Mouse (Mus musculus) midbrain, postnatal 0 days (tissue): ENCODE data around the gene Bcorl1. TPM values are rescaled to one million over a fixed set of nuclear protein-coding genes. Genes with fewer than 3 reads are reported as not detected.
"Not testable (repeated sequence)": the region's sequence is repeated elsewhere in the genome, so short reads cannot be mapped to it uniquely, and the experiment has no call there.

Experiments
- ATAC-seq: fragments of 200-750 bp; cut with Nextera tagmentation; 2 replicates; pipeline ENCODE4 v1.8.0; 2017; ENCODE audit warnings: moderate number of reproducible peaks, mild to moderate bottlenecking, moderate TSS enrichment, moderate library complexity; ENCODE audit not compliant: low FRiP score
- DNase-seq: peaks from one replicate; pipeline ENCODE4 v3.0.0-alpha.2; 2015; ENCODE audit warnings: low spot score
- H3K27ac ChIP-seq: fragments of 300-500 bp; sonication (generic); 2 replicates; pipeline ENCODE4 v1.5.1; 2014; ENCODE audit warnings: low read depth, mild to moderate bottlenecking, low read length, mixed read lengths
- H3K27me3 ChIP-seq: fragments of 300-500 bp; sonication (generic); 2 replicates; pipeline ENCODE4 v1.6.1; 2014; ENCODE audit warnings: low read length, control low read depth, mixed read lengths; ENCODE audit not compliant: insufficient read depth
- H3K36me3 ChIP-seq: fragments of 300-500 bp; sonication (generic); 2 replicates; pipeline ENCODE4 v1.6.1; 2014; ENCODE audit warnings: low read length, control low read depth, mixed read lengths; ENCODE audit not compliant: insufficient read depth
- H3K4me1 ChIP-seq: fragments of 300-500 bp; sonication (generic); 2 replicates; pipeline ENCODE4 v1.6.1; 2014; ENCODE audit warnings: mild to moderate bottlenecking, control low read depth, antibody characterized with exemption, low read length, mixed read lengths; ENCODE audit not compliant: insufficient read depth
- H3K4me2 ChIP-seq: fragments of 300-500 bp; sonication (generic); 2 replicates; pipeline ENCODE4 v1.6.1; 2014; ENCODE audit warnings: low read depth, mild to moderate bottlenecking, low read length, mixed read lengths; ENCODE audit not compliant: poor library complexity, severe bottlenecking
- H3K4me3 ChIP-seq: fragments of 300-500 bp; sonication (generic); 2 replicates; pipeline ENCODE4 v1.5.1; 2014; ENCODE audit warnings: low read depth, mild to moderate bottlenecking, low read length, moderate library complexity
- H3K9ac ChIP-seq: fragments of 300-500 bp; sonication (generic); replicated peaks from 2 replicates; pipeline ENCODE4 v1.6.1; 2014; ENCODE audit warnings: mild to moderate bottlenecking, low read length, moderate library complexity, mixed read lengths; ENCODE audit not compliant: poor library complexity, severe bottlenecking
- H3K9me3 ChIP-seq: fragments of 300-500 bp; sonication (generic); 2 replicates; pipeline ENCODE4 v1.6.1; 2016; ENCODE audit warnings: low read length, control low read depth
- CTCF ChIP-seq: IDR thresholded peaks from 2 replicates; pipeline ENCODE4 v1.5.1; 2016; ENCODE audit warnings: antibody characterized with exemption, mild to moderate bottlenecking
- WGBS: fragments of 180-500 bp; shearing (Covaris S2); extraction: QIAGEN DNeasy Blood & Tissue Kit; methylation state at CpG from one replicate; pipeline ENCODE4 v1.1.7; 2014; 5-methylcytosine and 5-hydroxymethylcytosine counted together
- polyA plus RNA-seq: library from polyadenylated mRNA; unstranded; fragments of >200 nt; fragmentation: Nextera tagmentation; extraction: Ambion mirVana; gene quantifications from 2 replicates; pipeline ENCODE4 v1.2.1, GENCODE M21; 2015
- total RNA-seq: library from RNA; depleted of rRNA; stranded (reverse); fragments of >200 nt; gene quantifications from 2 replicates; pipeline ENCODE4 v1.2.3, GENCODE M21; 2014

Gene Bcorl1
- total and polyA plus RNA-seq, 2 experiments from 2014 or later, result 4.7 to 13.5 TPM

GRCm38 (mm10) chrX:48429538-48429937 lies 88.4 kb downstream of the Bcorl1 start:
- Histone ChIP-seq H3K9ac (no peak overlapping the region), H3K4me2 (no peak overlapping the region), H3K4me3 (no peak overlapping the region), H3K27me3 (no peaks in the 10 kb centered on the region), H3K27ac (no peak overlapping the region), H3K9me3 (no peaks in the 10 kb centered on the region), H3K36me3 (no peaks in the 10 kb centered on the region), H3K4me1 (no peaks in the 10 kb centered on the region)
- TF ChIP-seq CTCF, result no peak
- 42% methylated on average over 6 of the region's 6 CpGs for WGBS
- DNase-seq (no peak), ATAC-seq (no peak)

DNA sequence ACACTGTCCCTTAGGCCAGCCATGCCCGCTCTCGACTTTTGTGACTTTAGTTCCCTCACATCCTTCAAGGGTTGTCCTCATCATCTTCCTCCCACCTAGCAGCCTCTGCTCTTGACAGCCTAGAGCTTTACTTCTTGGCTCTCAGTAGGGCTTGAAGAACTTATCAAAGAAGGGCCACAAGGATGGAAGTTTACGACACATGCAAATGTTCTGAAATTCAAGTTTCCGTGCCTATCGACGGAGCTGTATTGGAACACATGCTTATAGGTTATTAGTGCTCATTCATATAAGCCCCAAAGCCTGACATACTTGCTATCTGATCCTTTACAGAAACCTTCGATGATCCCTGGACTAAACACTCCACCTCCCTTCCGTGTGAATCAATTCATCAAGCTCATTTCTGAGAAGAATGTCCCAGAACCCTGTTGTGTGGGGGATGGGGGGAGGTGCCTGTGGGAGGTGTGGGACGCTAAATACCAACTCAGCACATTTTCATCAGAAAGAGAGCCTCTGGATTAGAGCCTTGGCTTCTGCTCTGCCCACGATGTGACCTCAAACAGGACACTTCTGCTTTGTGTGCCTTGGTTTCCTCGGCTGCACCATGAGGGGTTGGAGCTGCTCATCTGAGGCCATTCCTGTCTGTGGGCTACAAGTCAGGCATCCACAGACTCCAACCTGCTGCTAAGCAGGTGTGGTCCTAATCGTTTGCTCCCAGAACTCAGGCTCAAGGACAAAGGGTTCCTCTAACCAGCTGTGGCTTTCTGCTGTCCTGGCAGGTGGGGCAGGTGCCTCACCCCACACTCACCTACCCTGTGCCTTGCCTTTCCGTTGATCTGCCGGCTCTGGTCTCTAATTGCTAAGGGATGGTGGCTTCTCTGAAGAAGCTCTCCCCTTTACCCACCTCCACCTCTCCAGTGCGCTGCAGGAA lies 91.7 kb downstream of the Bcorl1 start:
- Histone ChIP-seq H3K4me3 (no peak overlapping the region), H3K9ac (no peak overlapping the region), H3K4me1 (no peaks in the 10 kb centered on the region), H3K27ac (no peak overlapping the region), H3K4me2 (no peak overlapping the region), H3K9me3 (no peaks in the 10 kb centered on the region), H3K27me3 (no peaks in the 10 kb centered on the region), H3K36me3 (no peaks in the 10 kb centered on the region)
- DNase-seq (no peak), ATAC-seq (no peak)
- 68% methylated on average over 15 of the region's 15 CpGs for WGBS
- TF ChIP-seq CTCF, result no peak

DNA sequence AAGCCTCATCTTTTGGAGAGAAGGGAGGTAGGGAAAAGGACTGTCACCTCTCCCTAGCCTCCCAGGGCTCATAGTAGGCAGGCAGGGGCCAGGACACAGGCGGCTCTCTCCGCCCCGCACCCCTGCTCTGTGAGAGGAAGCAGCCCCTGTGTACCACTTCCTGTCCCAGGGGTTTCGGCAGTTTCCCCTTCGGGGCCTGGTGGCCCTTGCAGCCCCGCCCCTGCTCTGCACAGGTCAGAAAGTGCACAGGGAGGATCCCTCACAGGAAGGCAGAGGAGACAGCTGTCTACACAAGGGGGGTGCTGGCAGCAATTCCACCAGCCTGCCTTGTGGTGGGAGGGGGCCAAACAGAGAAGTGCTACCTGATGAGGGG lies 92.4 kb downstream of the Bcorl1 start:
- H3K9me3 ChIP-seq, result no peaks in the 10 kb centered on the region
- no peak overlapping the region for H3K9ac ChIP-seq
- H3K4me2 ChIP-seq, result no peak overlapping the region
- no peak for DNase-seq
- no peaks in the 10 kb centered on the region for H3K36me3 ChIP-seq
- H3K4me1 ChIP-seq, result no peaks in the 10 kb centered on the region
- TF ChIP-seq CTCF, result no peak
- ATAC-seq, result no peak
- H3K27ac ChIP-seq, result no peak overlapping the region
- WGBS, result 52% methylated on average over 6 of the region's 6 CpGs
- no peaks in the 10 kb centered on the region for H3K27me3 ChIP-seq
- no peak overlapping the region for H3K4me3 ChIP-seq

- H3K4me3 ChIP-seq, result no peak overlapping the region
- H3K36me3 ChIP-seq, result no peaks in the 10 kb centered on the region
- no peaks in the 10 kb centered on the region for H3K4me1 ChIP-seq
- no peak overlapping the region for H3K4me2 ChIP-seq
- H3K27ac ChIP-seq, result no peak overlapping the region
- no peaks in the 10 kb centered on the region for H3K27me3 ChIP-seq
- no peaks in the 10 kb centered on the region for H3K9me3 ChIP-seq
- no peak overlapping the region for H3K9ac ChIP-seq
- TF ChIP-seq CTCF, result no peak
- whole genome bisulfite sequencing, result 76% methylated on average over 1 of the region's 1 CpGs
- ATAC-seq (no peak), DNase-seq (no peak)
Measured at GRCm38 (mm10) chrX:48434251-48434650, 93.1 kb downstream of the Bcorl1 start.

DNA sequence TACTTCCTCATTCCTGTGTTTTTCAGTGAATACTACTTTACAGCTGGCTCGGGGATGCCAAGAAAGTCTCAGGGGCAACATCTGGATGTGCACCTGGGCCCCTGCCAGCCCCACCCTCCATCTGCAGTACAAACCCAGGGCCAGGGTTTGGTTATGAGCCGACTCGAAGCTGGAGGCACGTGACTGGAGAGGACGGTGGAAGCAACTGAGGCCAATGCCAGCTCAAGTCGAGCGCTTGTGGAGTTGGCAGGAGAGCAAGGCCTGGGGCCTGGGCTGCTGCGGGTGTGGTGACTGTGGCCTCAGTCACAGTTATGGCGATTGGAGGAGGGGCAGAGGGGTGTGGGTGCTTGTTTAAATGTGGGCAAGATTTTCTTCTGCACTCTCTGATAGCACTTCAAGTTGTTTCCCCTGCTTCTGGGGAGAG lies 94.3 kb downstream of the Bcorl1 start:
- 87% methylated on average over 9 of the region's 9 CpGs for WGBS
- DNase-seq, result no peak
- no peak overlapping the region for H3K27ac ChIP-seq
- no peak for TF ChIP-seq CTCF
- H3K36me3 ChIP-seq, result no peaks in the 10 kb centered on the region
- H3K27me3 ChIP-seq, result no peaks in the 10 kb centered on the region
- H3K4me1 ChIP-seq, result no peaks in the 10 kb centered on the region
- H3K4me3 ChIP-seq, result no peak overlapping the region
- no peak overlapping the region for H3K9ac ChIP-seq
- no peaks in the 10 kb centered on the region for H3K9me3 ChIP-seq
- no peak for ATAC-seq
- H3K4me2 ChIP-seq, result no peak overlapping the region

GRCm38 (mm10) chrX:48436082-48436481 lies 94.9 kb downstream of the Bcorl1 start:
- H3K9me3 ChIP-seq, H3K9ac ChIP-seq, H3K36me3 ChIP-seq, ATAC-seq, H3K4me2 ChIP-seq, H3K27me3 ChIP-seq, H3K4me1 ChIP-seq, H3K4me3 ChIP-seq, DNase-seq, H3K27ac ChIP-seq: not testable (repeated sequence)
- 87% methylated on average over 5 of the region's 7 CpGs for WGBS
